Mouse (Mus musculus) CH12.LX (cell line): ENCODE results near the gene Eef1a1. TPM values are rescaled to one million over a fixed set of nuclear protein-coding genes. Genes with fewer than 3 reads are reported as not detected.

Experiments used
- DNase-seq: peaks from one replicate; pipeline ENCODE4 v3.0.0-alpha.2; 2013; ENCODE audit errors: extremely low read depth
- H3K27ac ChIP-seq: 2 replicates; pipeline ENCODE4 v1.5.1; 2012; ENCODE audit warnings: low read depth, mild to moderate bottlenecking, control low read depth, moderate library complexity; ENCODE audit not compliant: insufficient read depth
- H3K27me3 ChIP-seq: replicated peaks from 2 replicates; pipeline ENCODE3; 2012; ENCODE audit warnings: inconsistent platforms
- H3K36me3 ChIP-seq, 2 experiments: replicated peaks in 1 of 2; 2 replicates each; pipeline versions ENCODE3 to v1.6.1; 2012; ENCODE audit warnings: inconsistent platforms in 1 of 2, low read length in 1 of 2, mild to moderate bottlenecking in 1 of 2, mixed read lengths in 1 of 2, moderate library complexity in 1 of 2; ENCODE audit not compliant: control insufficient read depth in 1 of 2, insufficient read depth in 1 of 2
- H3K4me1 ChIP-seq, 2 experiments: 2 replicates each; pipeline ENCODE4 v1.6.1; 2012; ENCODE audit warnings: inconsistent platforms in 1 of 2, moderate library complexity in 1 of 2; ENCODE audit not compliant: insufficient read depth in 2 of 2, control insufficient read depth in 1 of 2
- H3K4me2 ChIP-seq: 2 replicates; pipeline ENCODE4 v1.6.1; 2012; ENCODE audit warnings: low read depth, mild to moderate bottlenecking, control low read depth; ENCODE audit not compliant: poor library complexity, insufficient read depth, severe bottlenecking
- H3K4me3 ChIP-seq, 3 experiments: fragments of 150-350 bp in 1 of 3; sonication (generic) in 1 of 3; replicated peaks in 1 of 3; 2 replicates each; pipeline versions ENCODE3 to v1.5.1; 2011 to 2012; ENCODE audit warnings: low read depth in 2 of 3, low read length in 2 of 3, mild to moderate bottlenecking in 2 of 3, moderate library complexity in 2 of 3, control low read depth in 1 of 3, improper control_type of control experiment in 1 of 3, inconsistent platforms in 1 of 3, mixed read lengths in 1 of 3; ENCODE audit not compliant: poor library complexity in 1 of 3
- H3K79me2 ChIP-seq: replicated peaks from 2 replicates; pipeline ENCODE4 v1.6.1; 2012; ENCODE audit warnings: mild to moderate bottlenecking, moderate library complexity; ENCODE audit not compliant: control insufficient read depth, poor library complexity, insufficient read depth, severe bottlenecking; ENCODE audit errors: extremely low read depth
- H3K9ac ChIP-seq: 2 replicates; pipeline ENCODE4 v1.6.1; 2012; ENCODE audit warnings: low read depth, mild to moderate bottlenecking, control low read depth, moderate library complexity; ENCODE audit not compliant: insufficient read depth
- H3K9me3 ChIP-seq: replicated peaks from 2 replicates; pipeline ENCODE3; 2012; ENCODE audit warnings: low read length, inconsistent platforms, mixed read lengths
- BHLHE40 ChIP-seq: IDR thresholded peaks from 2 replicates; pipeline ENCODE4 v1.6.1; 2011; ENCODE audit warnings: mild to moderate bottlenecking, low read depth, low read length, improper control_type of control experiment
- CHD1 ChIP-seq: IDR thresholded peaks from 2 replicates; pipeline ENCODE4 v1.6.1; 2012; ENCODE audit warnings: low read depth, low read length, improper control_type of control experiment, inconsistent platforms
- CHD2 ChIP-seq: IDR thresholded peaks from 2 replicates; pipeline ENCODE4 v1.6.1; 2011; ENCODE audit warnings: low read length, improper control_type of control experiment
- CTCF ChIP-seq, 2 experiments: IDR thresholded peaks in 1 of 2; conservative IDR thresholded peaks in 1 of 2; 2 replicates each; pipeline ENCODE4 v1.5.1; 2011 to 2012; ENCODE audit warnings: low read depth in 2 of 2, low read length in 2 of 2, improper control_type of control experiment in 1 of 2, inconsistent platforms in 1 of 2, mild to moderate bottlenecking in 1 of 2, moderate library complexity in 1 of 2
- E2F4 ChIP-seq: IDR thresholded peaks from 2 replicates; pipeline ENCODE4 v1.6.1; 2011; ENCODE audit warnings: low read depth, low read length, improper control_type of control experiment; ENCODE audit not compliant: insufficient replicate concordance
- ELF1 ChIP-seq: IDR thresholded peaks from 2 replicates; pipeline ENCODE4 v1.6.1; 2014; ENCODE audit warnings: low read depth, mild to moderate bottlenecking, inconsistent platforms, low read length, improper control_type of control experiment
- EP300 ChIP-seq: IDR thresholded peaks from 2 replicates; pipeline ENCODE4 v1.6.1; 2011; ENCODE audit warnings: low read length, improper control_type of control experiment
- ETS1 ChIP-seq: conservative IDR thresholded peaks from 2 replicates; pipeline ENCODE4 v1.6.1; 2012; ENCODE audit warnings: low read depth, mild to moderate bottlenecking, inconsistent platforms, low read length, improper control_type of control experiment, moderate library complexity
- GABPA ChIP-seq: IDR thresholded peaks from 2 replicates; pipeline ENCODE4 v1.6.1; 2012; ENCODE audit warnings: low read depth, low read length, improper control_type of control experiment, inconsistent platforms; ENCODE audit not compliant: insufficient replicate concordance
- HCFC1 ChIP-seq: IDR thresholded peaks from 2 replicates; pipeline ENCODE4 v1.6.1; 2012; ENCODE audit warnings: low read depth, mild to moderate bottlenecking, inconsistent platforms, low read length, improper control_type of control experiment
- JUN ChIP-seq: IDR thresholded peaks from 2 replicates; pipeline ENCODE4 v1.6.1; 2011; ENCODE audit warnings: low read depth, mild to moderate bottlenecking, low read length, improper control_type of control experiment, moderate library complexity; ENCODE audit not compliant: insufficient read depth
- JUND ChIP-seq: conservative IDR thresholded peaks from 2 replicates; pipeline ENCODE4 v1.6.1; 2011; ENCODE audit warnings: low read depth, low read length, improper control_type of control experiment
- KAT2A ChIP-seq: IDR thresholded peaks from 2 replicates; pipeline ENCODE4 v1.6.1; 2012; ENCODE audit warnings: low read length, improper control_type of control experiment, inconsistent platforms; ENCODE audit not compliant: insufficient replicate concordance
- MAFK ChIP-seq: IDR thresholded peaks from 2 replicates; pipeline ENCODE4 v1.6.1; 2011; ENCODE audit warnings: low read length, improper control_type of control experiment; ENCODE audit not compliant: insufficient replicate concordance
- MAX ChIP-seq: IDR thresholded peaks from 2 replicates; pipeline ENCODE4 v1.6.1; 2011; ENCODE audit warnings: low read length, improper control_type of control experiment
- MAZ ChIP-seq: IDR thresholded peaks from 2 replicates; pipeline ENCODE4 v1.6.1; 2012; ENCODE audit warnings: low read depth, mild to moderate bottlenecking, inconsistent platforms, low read length, improper control_type of control experiment, moderate library complexity
- MEF2A ChIP-seq: IDR thresholded peaks from 2 replicates; pipeline ENCODE4 v1.6.1; 2014; ENCODE audit warnings: low read depth, mild to moderate bottlenecking, inconsistent platforms, low read length, improper control_type of control experiment, borderline replicate concordance
- MXI1 ChIP-seq: IDR thresholded peaks from 2 replicates; pipeline ENCODE4 v1.6.1; 2011; ENCODE audit warnings: mild to moderate bottlenecking, low read depth, low read length, improper control_type of control experiment
- MYC ChIP-seq: IDR thresholded peaks from 2 replicates; pipeline ENCODE4 v1.6.1; 2011; ENCODE audit warnings: low read depth, mild to moderate bottlenecking, improper control_type of control experiment, low read length
- NELFE ChIP-seq: IDR thresholded peaks from 2 replicates; pipeline ENCODE4 v1.6.1; 2011; ENCODE audit warnings: low read depth, low read length, improper control_type of control experiment
- NRF1 ChIP-seq: IDR thresholded peaks from 2 replicates; pipeline ENCODE4 v1.6.1; 2014; ENCODE audit warnings: low read depth, mild to moderate bottlenecking, inconsistent platforms, low read length, improper control_type of control experiment, moderate library complexity
- PAX5 ChIP-seq: IDR thresholded peaks from 2 replicates; pipeline ENCODE4 v1.6.1; 2012; ENCODE audit warnings: low read length, inconsistent platforms, mixed read lengths
- POLR2A ChIP-seq: IDR thresholded peaks from 2 replicates; pipeline ENCODE4 v1.6.1; 2011; ENCODE audit warnings: low read depth, mild to moderate bottlenecking, improper control_type of control experiment, low read length
- POLR2AphosphoS2 ChIP-seq: IDR thresholded peaks from 2 replicates; pipeline ENCODE4 v1.6.1; 2011; ENCODE audit warnings: low read depth, low read length, improper control_type of control experiment
- RAD21 ChIP-seq: IDR thresholded peaks from 2 replicates; pipeline ENCODE4 v1.6.1; 2011; ENCODE audit warnings: low read depth, mild to moderate bottlenecking, low read length, improper control_type of control experiment, moderate library complexity
- RCOR1 ChIP-seq: conservative IDR thresholded peaks from 2 replicates; pipeline ENCODE4 v1.6.1; 2012; ENCODE audit warnings: low read depth, mild to moderate bottlenecking, inconsistent platforms, low read length, improper control_type of control experiment
- SIN3A ChIP-seq: IDR thresholded peaks from 2 replicates; pipeline ENCODE4 v1.6.1; 2012; ENCODE audit warnings: low read length, improper control_type of control experiment, inconsistent platforms
- SMC3 ChIP-seq: IDR thresholded peaks from 2 replicates; pipeline ENCODE4 v1.6.1; 2011; ENCODE audit warnings: low read depth, low read length, improper control_type of control experiment
- TBP ChIP-seq: conservative IDR thresholded peaks from 2 replicates; pipeline ENCODE4 v1.6.1; 2011; ENCODE audit warnings: low read depth, low read length, improper control_type of control experiment
- TCF12 ChIP-seq: IDR thresholded peaks from 2 replicates; pipeline ENCODE4 v1.6.1; 2014; ENCODE audit warnings: low read depth, mild to moderate bottlenecking, inconsistent platforms, low read length, improper control_type of control experiment
- UBTF ChIP-seq: IDR thresholded peaks from 2 replicates; pipeline ENCODE4 v1.6.1; 2012; ENCODE audit warnings: low read depth, mild to moderate bottlenecking, inconsistent platforms, low read length, improper control_type of control experiment, moderate library complexity
- USF1 ChIP-seq: IDR thresholded peaks from 2 replicates; pipeline ENCODE4 v1.6.1; 2014; ENCODE audit warnings: low read depth, mild to moderate bottlenecking, inconsistent platforms, low read length, improper control_type of control experiment
- USF2 ChIP-seq: conservative IDR thresholded peaks from 2 replicates; pipeline ENCODE4 v1.6.1; 2011; ENCODE audit warnings: low read depth, low read length, improper control_type of control experiment
- ZC3H11A ChIP-seq: IDR thresholded peaks from 2 replicates; pipeline ENCODE4 v1.6.1; 2012; ENCODE audit warnings: low read depth, mild to moderate bottlenecking, inconsistent platforms, low read length, improper control_type of control experiment
- ZKSCAN1 ChIP-seq: IDR thresholded peaks from 2 replicates; pipeline ENCODE4 v1.6.1; 2012; ENCODE audit warnings: low read depth, inconsistent platforms, low read length, improper control_type of control experiment, borderline replicate concordance
- ZMIZ1 ChIP-seq: IDR thresholded peaks from 2 replicates; pipeline ENCODE4 v1.6.1; 2012; ENCODE audit warnings: low read depth, mild to moderate bottlenecking, inconsistent platforms, low read length, improper control_type of control experiment
- ZNF384 ChIP-seq: IDR thresholded peaks from 2 replicates; pipeline ENCODE4 v1.6.1; 2012; ENCODE audit warnings: low read depth, low read length, improper control_type of control experiment, inconsistent platforms
- dilution Hi-C: fragments of 300-500 bp; cut with MboI; formaldehyde crosslinking; loops from 2 replicates; pipeline ENCODE4 v1.14.3; 2020; ENCODE audit warnings: low sequenced_read_pairs; ENCODE audit not compliant: extremely low pct_unique_long_range_greater_than_20kb, extremely low pct_ligation_motif_present
- in situ Hi-C: fragments of 300-500 bp; cut with MboI; formaldehyde crosslinking; loops from 3 replicates; pipeline ENCODE4 v1.14.3; 2019; ENCODE audit warnings: low sequenced_read_pairs, low pct_ligation_motif_present, low pct_unique_long_range_greater_than_20kb, mixed read lengths
- polyA plus RNA-seq: library from polyadenylated mRNA; unstranded; fragments of >175 nt; gene quantifications from 2 replicates; pipeline ENCODE4 v1.2.1, GENCODE M21; 2012; ENCODE audit warnings: low read depth; ENCODE audit not compliant: insufficient read length
- total RNA-seq, 2 experiments: library from RNA; depleted of rRNA; stranded (reverse); fragments of 300-350 nt in 1 of 2; fragments of >200 nt in 1 of 2; gene quantifications; 2 replicates each; pipeline ENCODE4 v1.2.3; 2012 to 2014

The Eef1a1 gene
- total and polyA plus RNA-seq, 3 experiments, result 12,362 to 21,026 (median 18,409) TPM

GRCm38 (mm10) chr9:78477021-78477551 is 11.9 kb downstream of the Eef1a1 start:
- peak overlapping the region in 1 of 3 experiments; percentile 40 for H3K4me3 ChIP-seq
- H3K9me3 ChIP-seq, result no peaks in the 10 kb centered on the region
- peak overlapping the region; percentile 80; the same call in 1 of the 2 replicates for H3K9ac ChIP-seq
- peaks cover 30% of the 10 kb centered on the region for H3K79me2 ChIP-seq
- peak overlapping the region; percentile 16; the same call in 1 of the 2 replicates for H3K27ac ChIP-seq
- in situ Hi-C loops (no loop called here), dilution Hi-C loops (no loop called here)
- peaks cover 59 to 65% of the 10 kb centered on the region in 2 experiments for H3K36me3 ChIP-seq
- no peak for DNase-seq
- TF ChIP-seq CHD2, result no peak
- no peak for TF ChIP-seq NRF1
- TF ChIP-seq TCF12, result no peak
- no peak for TF ChIP-seq CHD1
- peak; percentile 1; the same call in 1 of the 2 replicates for TF ChIP-seq POLR2AphosphoS2
- TF ChIP-seq JUN, result no peak
- TF ChIP-seq BHLHE40, result no peak; the same call in 1 of the 2 replicates
- no peak for TF ChIP-seq ZNF384
- TF ChIP-seq KAT2A, result no peak
- no peak for TF ChIP-seq USF1
- 0 out of 2 replicates have a peak, but pooled peaks have one; percentile 14 for TF ChIP-seq MXI1
- TF ChIP-seq HCFC1, result no peak
- peak; percentile 61; the same call in 1 of the 2 replicates for TF ChIP-seq MYC
- TF ChIP-seq JUND, result no peak; the same call in 1 of the 2 replicates
- no peak for TF ChIP-seq POLR2A
- TF ChIP-seq RAD21, result peak; percentile 31
- TF ChIP-seq E2F4, result no peak
- peak; percentile 25 for TF ChIP-seq SMC3
- TF ChIP-seq RCOR1, result no peak
- TF ChIP-seq MEF2A, result no peak
- TF ChIP-seq NELFE, result no peak; the same call in 1 of the 2 replicates
- no peak for TF ChIP-seq ZKSCAN1
- no peak for TF ChIP-seq UBTF
- TF ChIP-seq PAX5, result no peak
- TF ChIP-seq ZC3H11A, result no peak
- TF ChIP-seq USF2, result peak; percentile 18; the same call in 1 of the 2 replicates
- no peak for TF ChIP-seq MAFK
- no peak for TF ChIP-seq ETS1
- TF ChIP-seq MAX, result 0 out of 2 replicates have a peak, but pooled peaks have one; percentile 34
- peak in 1 of 2 experiments; percentile 59; a peak in 2 of 4 replicates for TF ChIP-seq CTCF (conservative IDR thresholded peaks at IDR 0.05 in 1 of 2, IDR thresholded peaks at IDR 0.05 in 1 of 2; ENCODE audit: low read depth in 2 of 2, low read length in 2 of 2)
- TF ChIP-seq ZMIZ1, result peak; percentile 5
- TF ChIP-seq GABPA, result no peak
- TF ChIP-seq EP300, result no peak
- 0 out of 2 replicates have a peak, but pooled peaks have one; percentile 3 for TF ChIP-seq MAZ
- TF ChIP-seq TBP, result 0 out of 2 replicates have a peak, but pooled peaks have one; percentile 28
- no peak for TF ChIP-seq ELF1
- no peak; the same call in 1 of the 2 replicates for TF ChIP-seq SIN3A
- peak overlapping the region; percentile 86; the same call in 1 of the 2 replicates for H3K4me2 ChIP-seq
- no peaks in the 10 kb centered on the region for H3K27me3 ChIP-seq
- H3K4me1 ChIP-seq, result peaks cover 0 to 7% of the 10 kb centered on the region in 2 experiments; a peak in 2 of 4 replicates
